Mouse (Mus musculus) cerebellum, postnatal 14 days (tissue): ENCODE data around the gene Anxa2.

Source experiments
- DNase-seq, 2 experiments: peaks; one replicate each; pipeline ENCODE4 v3.0.0; 2021; ENCODE audit warnings: mixed read lengths in 2 of 2

The Anxa2 gene

DNA sequence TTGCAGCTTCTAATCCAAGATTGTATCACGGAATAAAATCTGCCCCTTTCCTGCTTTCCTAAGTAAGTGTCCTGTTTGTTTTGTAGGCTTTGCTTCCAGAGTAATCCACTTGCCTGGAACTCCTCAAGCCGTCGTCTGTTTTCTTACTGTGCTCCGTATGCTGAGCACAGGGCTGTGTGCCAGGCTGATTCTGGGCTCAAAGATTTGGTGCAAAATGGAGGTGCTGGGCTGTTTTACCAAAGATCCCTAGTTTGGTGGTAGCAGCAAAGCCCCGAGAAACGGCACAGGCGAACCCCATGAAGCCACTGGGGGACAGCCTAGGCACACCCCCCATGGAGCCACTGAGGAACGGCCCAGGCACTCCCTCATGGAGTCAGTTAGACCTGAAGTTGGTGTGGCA lies 60.8 kb downstream of the Anxa2 start:
- peak; percentile 63 to 65 for DNase-seq

DNA sequence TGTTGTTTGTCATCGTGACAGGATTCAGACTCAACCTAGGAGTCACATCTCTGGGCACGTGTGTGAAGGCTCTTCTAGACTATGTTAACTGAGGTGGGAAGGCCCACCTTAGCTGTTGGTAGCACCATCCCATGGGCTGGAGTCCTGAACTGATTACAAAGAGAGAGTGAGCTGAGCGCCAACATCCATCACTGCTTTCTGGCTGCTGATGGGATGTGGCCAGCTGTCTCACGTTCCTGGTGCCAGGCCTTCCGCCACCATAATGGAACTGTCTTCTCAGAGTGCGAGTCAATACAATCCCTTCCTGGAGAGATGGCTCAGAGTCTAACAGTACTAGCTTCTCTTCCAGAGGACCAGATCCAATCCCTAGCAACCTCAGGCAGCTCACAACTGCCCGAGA lies 62.0 kb downstream of the Anxa2 start:
- DNase-seq, result peak; percentile 43 to 50

DNA sequence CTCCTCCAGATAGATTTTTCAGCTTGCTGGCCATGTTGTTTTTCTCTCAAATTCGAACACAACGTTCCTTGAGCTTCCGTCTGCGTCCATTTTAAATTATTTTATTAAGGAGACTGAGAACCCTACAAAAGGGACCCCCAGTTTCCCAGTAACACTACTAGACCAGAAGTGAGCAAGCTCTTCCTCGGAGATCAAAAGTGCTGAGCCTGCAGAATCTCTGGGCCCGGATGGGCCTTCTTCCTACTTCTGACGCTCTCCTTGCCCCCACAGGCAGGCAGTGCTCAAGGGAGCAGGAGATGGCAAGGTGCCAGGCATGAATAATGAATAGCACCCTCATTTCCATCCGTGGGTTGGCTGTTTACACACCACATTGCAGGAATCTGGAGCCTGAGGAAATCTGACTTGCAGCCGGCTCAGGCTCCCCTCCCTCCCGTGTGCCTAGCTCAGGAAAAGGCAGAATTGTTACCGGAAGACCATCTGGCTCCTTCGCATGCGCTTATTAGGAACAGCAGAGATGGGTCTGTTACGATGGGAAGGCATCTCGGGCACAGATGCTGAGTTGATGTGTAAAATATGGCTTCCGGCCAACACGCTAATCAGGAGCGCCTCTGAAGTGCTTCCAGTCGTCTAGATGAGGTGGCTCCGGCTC lies 64.1 kb downstream of the Anxa2 start:
- DNase-seq, result peak; percentile 57 to 58
